Mouse (Mus musculus) lung, postnatal 0 days (tissue): ENCODE data around the gene Lipc. TPM values are rescaled to one million over a fixed set of nuclear protein-coding genes. Genes with fewer than 3 reads are reported as not detected.

Experiments used
- ATAC-seq: fragments of 200-750 bp; cut with Nextera tagmentation; 2 replicates; pipeline ENCODE4 v1.8.0; 2017; ENCODE audit warnings: moderate library complexity
- DNase-seq: peaks from one replicate; pipeline ENCODE4 v3.0.0-alpha.2; 2016; ENCODE audit warnings: low spot score
- H3K27ac ChIP-seq: fragments of 300-500 bp; sonication (generic); 2 replicates; pipeline ENCODE4 v1.5.1; 2014; ENCODE audit warnings: antibody characterized with exemption, mild to moderate bottlenecking, low read length, mixed read lengths
- H3K27me3 ChIP-seq: fragments of 300-500 bp; sonication (generic); replicated peaks from 2 replicates; pipeline ENCODE4 v1.6.1; 2014; ENCODE audit warnings: low read length, mixed read lengths; ENCODE audit not compliant: insufficient read depth
- H3K36me3 ChIP-seq: fragments of 300-500 bp; sonication (generic); 2 replicates; pipeline ENCODE4 v1.6.1; 2014; ENCODE audit warnings: low read length, mixed read lengths; ENCODE audit not compliant: insufficient read depth
- H3K4me1 ChIP-seq: fragments of 300-500 bp; sonication (generic); 2 replicates; pipeline ENCODE4 v1.6.1; 2014; ENCODE audit warnings: antibody characterized with exemption, low read depth, low read length, mixed read lengths; ENCODE audit not compliant: insufficient read depth
- H3K4me2 ChIP-seq: fragments of 300-500 bp; sonication (generic); replicated peaks from 2 replicates; pipeline ENCODE4 v1.6.1; 2014; ENCODE audit warnings: low read depth, mild to moderate bottlenecking, low read length, moderate library complexity, mixed read lengths
- H3K4me3 ChIP-seq: fragments of 300-500 bp; sonication (generic); 2 replicates; pipeline ENCODE4 v1.5.1; 2014; ENCODE audit warnings: low read depth, low read length
- H3K9ac ChIP-seq: fragments of 300-500 bp; sonication (generic); replicated peaks from 2 replicates; pipeline ENCODE4 v1.6.1; 2014; ENCODE audit warnings: low read depth, mild to moderate bottlenecking
- H3K9me3 ChIP-seq: fragments of 300-500 bp; sonication (generic); 2 replicates; pipeline ENCODE4 v1.6.1; 2016; ENCODE audit warnings: low read length, mixed read lengths
- CTCF ChIP-seq: IDR thresholded peaks from 2 replicates; pipeline ENCODE4 v1.5.1; 2016; ENCODE audit warnings: antibody characterized with exemption, mild to moderate bottlenecking
- EP300 ChIP-seq: IDR thresholded peaks from 2 replicates; pipeline ENCODE4 v1.6.1; 2016; ENCODE audit warnings: antibody characterized with exemption, mild to moderate bottlenecking, control low read depth
- WGBS: fragments of 180-500 bp; shearing (Covaris S2); extraction: QIAGEN DNeasy Blood & Tissue Kit; methylation state at CpG from one replicate; pipeline ENCODE4 v1.1.7; 2014; 5-methylcytosine and 5-hydroxymethylcytosine counted together
- polyA plus RNA-seq: library from polyadenylated mRNA; unstranded; fragments of >200 nt; fragmentation: Nextera tagmentation; extraction: Ambion mirVana; gene quantifications from 2 replicates; pipeline ENCODE4 v1.2.1, GENCODE M21; 2015

The Lipc gene
- 0.21 and 0.31 TPM in 2 replicates for polyA plus RNA-seq

DNA sequence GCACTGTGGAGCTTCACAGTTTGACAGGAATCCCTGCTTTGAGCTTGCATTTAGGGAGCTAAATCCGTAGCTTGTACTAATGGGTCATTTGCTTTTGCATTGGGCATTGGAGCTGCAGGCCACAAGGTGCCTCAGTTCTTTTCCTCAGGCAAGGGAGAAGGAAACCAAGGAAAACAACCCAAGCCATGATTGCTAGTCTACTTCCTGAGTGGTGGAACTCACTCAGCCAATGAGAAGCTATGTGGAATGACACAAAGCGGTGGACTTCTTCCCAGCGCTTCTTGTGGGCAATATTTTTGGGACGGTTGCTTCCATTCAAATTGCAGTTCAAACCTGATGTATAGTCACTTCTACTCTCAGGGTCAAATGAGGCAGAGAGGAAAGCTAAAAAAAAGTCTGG is at the start of gene Lipc:
Gene Lipc, minus strand, starts transcription at position 101 of the 400 bp plus-strand sequence.
- no peak within 1 kb of the TSS for H3K9ac ChIP-seq
- H3K4me2 ChIP-seq = no peak within 1 kb of the TSS
- H3K4me3 ChIP-seq = no peak within 1 kb of the TSS
- H3K4me1 ChIP-seq = no peaks in the 10 kb centered on the region
- H3K27ac ChIP-seq = no peak within 1 kb of the TSS
- no peak for ATAC-seq
- 90% methylated on average over 4 of the region's 4 CpGs for WGBS
- no peaks in the 10 kb centered on the region for H3K9me3 ChIP-seq
- DNase-seq = no peak
- TF ChIP-seq EP300 = no peak
- TF ChIP-seq CTCF = no peak
- H3K36me3 ChIP-seq = no peaks in the 10 kb centered on the region
- H3K27me3 ChIP-seq = no peaks in the 10 kb centered on the region

GRCm38 (mm10) chr9:70999161-70999560 is 47.1 kb upstream of the Lipc start:
- 85% methylated on average over 4 of the region's 4 CpGs for WGBS
- Histone ChIP-seq H3K27me3 (no peaks in the 10 kb centered on the region), H3K9ac (no peak overlapping the region), H3K27ac (no peak overlapping the region), H3K4me1 (no peaks in the 10 kb centered on the region), H3K4me3 (no peak overlapping the region), H3K36me3 (no peaks in the 10 kb centered on the region), H3K9me3 (no peaks in the 10 kb centered on the region), H3K4me2 (no peak overlapping the region)
- DNase-seq = no peak
- TF ChIP-seq EP300 = no peak
- TF ChIP-seq CTCF = no peak
- ATAC-seq = no peak

DNA sequence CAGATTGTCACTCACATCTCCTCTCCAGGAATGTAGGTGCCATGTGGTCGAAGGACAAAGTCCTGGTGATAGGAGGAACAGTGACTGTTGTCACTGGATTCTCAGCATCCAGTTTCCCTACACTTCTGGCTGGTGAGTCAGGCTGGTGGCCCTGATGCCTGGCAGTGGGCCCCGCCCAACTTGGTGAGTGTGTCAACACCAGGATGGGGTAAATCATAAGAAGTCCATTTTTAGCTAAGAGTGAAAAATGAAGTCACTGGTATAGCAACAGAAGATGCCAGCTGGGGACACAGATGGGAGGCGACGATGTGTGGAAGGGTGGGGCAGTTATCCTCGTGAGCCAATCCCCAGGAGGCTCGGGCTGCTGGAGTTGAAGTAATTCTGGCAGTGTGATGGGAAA is 46.7 kb upstream of the Lipc start:
- Histone ChIP-seq H3K27ac (no peak overlapping the region), H3K27me3 (no peaks in the 10 kb centered on the region), H3K4me2 (no peak overlapping the region), H3K9me3 (no peaks in the 10 kb centered on the region), H3K9ac (no peak overlapping the region), H3K36me3 (no peaks in the 10 kb centered on the region), H3K4me3 (no peak overlapping the region), H3K4me1 (no peaks in the 10 kb centered on the region)
- WGBS = 71% methylated on average over 6 of the region's 6 CpGs
- TF ChIP-seq CTCF (no peak), EP300 (no peak)
- peak; percentile 6 for DNase-seq
- no peak; the same call in 1 of the 2 replicates for ATAC-seq

DNA sequence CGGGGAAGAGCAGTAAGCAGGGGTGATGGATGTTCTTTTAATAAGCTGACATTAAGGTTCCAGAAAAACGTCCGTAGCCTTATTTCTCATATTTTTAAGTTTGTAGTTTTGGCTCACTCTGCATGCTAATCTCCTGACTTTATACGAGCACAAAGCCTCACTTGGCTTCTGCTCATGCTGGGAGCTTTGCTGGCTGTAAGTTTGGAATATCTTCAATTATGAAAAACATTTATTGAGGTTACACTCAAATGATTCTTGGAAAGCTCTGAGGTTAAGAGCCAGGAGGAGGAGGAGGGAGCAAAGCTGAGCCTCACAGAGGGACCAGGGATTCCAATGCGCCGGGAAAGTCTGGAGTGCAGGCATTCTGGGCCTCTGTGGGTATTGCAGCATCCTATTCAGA is 41.3 kb upstream of the Lipc start:
- no peaks in the 10 kb centered on the region for H3K4me1 ChIP-seq
- ATAC-seq (no peak), DNase-seq (peak; percentile 17)
- no peaks in the 10 kb centered on the region for H3K27me3 ChIP-seq
- no peak overlapping the region for H3K4me2 ChIP-seq
- H3K4me3 ChIP-seq = no peak overlapping the region
- WGBS = 50% methylated on average over 6 of the region's 6 CpGs
- H3K36me3 ChIP-seq = no peaks in the 10 kb centered on the region
- H3K9me3 ChIP-seq = no peaks in the 10 kb centered on the region
- H3K27ac ChIP-seq = no peak overlapping the region
- TF ChIP-seq EP300 = no peak
- TF ChIP-seq CTCF = no peak
- no peak overlapping the region for H3K9ac ChIP-seq

- TF ChIP-seq EP300 = no peak
- Histone ChIP-seq H3K4me1 (no peaks in the 10 kb centered on the region), H3K9me3 (no peaks in the 10 kb centered on the region), H3K4me2 (no peak overlapping the region), H3K4me3 (no peak overlapping the region), H3K27me3 (no peaks in the 10 kb centered on the region), H3K27ac (no peak overlapping the region), H3K36me3 (no peaks in the 10 kb centered on the region), H3K9ac (no peak overlapping the region)
- ATAC-seq (no peak), DNase-seq (no peak)
- 85% methylated on average over 5 of the region's 5 CpGs for WGBS
These were observed 39.4 kb upstream of the Lipc start for GRCm38 (mm10) chr9:70991401-70991800.

- Histone ChIP-seq H3K9me3 (no peaks in the 10 kb centered on the region), H3K4me1 (no peaks in the 10 kb centered on the region), H3K9ac (no peak overlapping the region), H3K4me3 (no peak overlapping the region), H3K27me3 (no peaks in the 10 kb centered on the region), H3K36me3 (no peaks in the 10 kb centered on the region), H3K4me2 (no peak overlapping the region), H3K27ac (no peak overlapping the region)
- TF ChIP-seq EP300 = no peak
- TF ChIP-seq CTCF = no peak
- WGBS = 56% methylated on average over 2 of the region's 2 CpGs
- no peak for ATAC-seq
- DNase-seq = no peak
These were observed 35.2 kb upstream of the Lipc start for GRCm38 (mm10) chr9:70987210-70987609.

DNA sequence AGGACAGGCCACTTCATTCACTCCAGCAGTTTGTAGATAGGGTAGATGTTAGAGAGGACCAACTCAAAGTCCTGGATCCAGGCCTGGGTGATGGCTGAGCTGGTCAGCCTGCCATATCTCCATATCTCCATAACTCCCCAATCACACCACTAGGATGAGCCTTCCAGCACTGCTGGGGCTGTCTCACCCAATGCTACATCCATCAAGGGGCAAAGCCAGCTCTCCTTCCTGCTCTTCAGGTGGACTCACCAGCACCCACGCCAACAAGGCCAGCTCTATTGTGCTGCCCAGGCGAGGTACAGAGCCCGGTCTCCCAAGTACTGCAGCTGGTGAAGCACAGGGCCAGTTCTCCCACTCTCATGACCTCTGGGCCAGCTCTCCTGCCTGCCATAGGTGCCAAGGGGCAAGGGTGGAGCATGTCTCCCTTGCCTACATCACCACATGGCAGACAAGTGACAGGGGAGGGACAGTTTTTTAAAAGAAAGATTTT is 31.0 kb upstream of the Lipc start:
- Histone ChIP-seq H3K4me3 (no peak overlapping the region), H3K4me2 (no peak overlapping the region), H3K4me1 (no peaks in the 10 kb centered on the region), H3K36me3 (no peaks in the 10 kb centered on the region), H3K9ac (no peak overlapping the region), H3K9me3 (no peaks in the 10 kb centered on the region), H3K27ac (no peak overlapping the region), H3K27me3 (no peaks in the 10 kb centered on the region)
- ATAC-seq (no peak), DNase-seq (no peak)
- WGBS = 88% methylated on average over 3 of the region's 3 CpGs
- TF ChIP-seq CTCF (no peak), EP300 (no peak)
